Mouse (Mus musculus): ENCODE results near the gene Med12. TPM values are rescaled to one million over a fixed set of nuclear protein-coding genes. Genes with fewer than 3 reads are reported as not detected.
"Not testable (repeated sequence)": the region's sequence is repeated elsewhere in the genome, so short reads cannot be mapped to it uniquely, and the experiment has no call there.

Med12 gene
- total RNA-seq, 2 experiments from 2014 or later: 19.8 to 23.2 TPM

GRCm38 (mm10) chrX:101299055-101299454, 25.2 kb downstream of the Med12 start, which contains the start of gene Nlgn3:
Gene Nlgn3 (plus strand): TSS chrX:101299168.
- intact Hi-C loops (cut with DNase I): no loop called here
- no peak for DNase-seq

- no peak for DNase-seq
- intact Hi-C loops (cut with DNase I): no loop called here
Measured at GRCm38 (mm10) chrX:101299473-101300426, 25.9 kb downstream of the Med12 start.

GRCm38 (mm10) chrX:101300427-101301030, 26.7 kb downstream of the Med12 start:
- intact Hi-C loops (cut with DNase I): no loop called here
- no peak for DNase-seq

GRCm38 (mm10) chrX:101301654-101302053, 27.8 kb downstream of the Med12 start:
- no peak for DNase-seq
- intact Hi-C loops (cut with DNase I): no loop called here

- DNase-seq: no peak
- intact Hi-C loops (cut with DNase I): no loop called here
Measured at GRCm38 (mm10) chrX:101304646-101305045, 30.8 kb downstream of the Med12 start.

GRCm38 (mm10) chrX:101309299-101309698, 35.5 kb downstream of the Med12 start:
- intact Hi-C loops (cut with DNase I): no loop called here
- DNase-seq: no peak

GRCm38 (mm10) chrX:101313625-101314359, 40.0 kb downstream of the Med12 start:
- no peak for DNase-seq
- intact Hi-C loops (cut with DNase I): no loop called here

GRCm38 (mm10) chrX:101319775-101320174, 45.9 kb downstream of the Med12 start:
- intact Hi-C loops (cut with DNase I): no loop called here
- no peak for DNase-seq

GRCm38 (mm10) chrX:101325989-101326899, 52.4 kb downstream of the Med12 start:
- intact Hi-C loops (cut with DNase I): no loop called here
- DNase-seq: no peak

GRCm38 (mm10) chrX:101329372-101330028, 55.7 kb downstream of the Med12 start:
- peak; percentile 69 to 70 for DNase-seq
- intact Hi-C loops (cut with DNase I): loop anchor here (1.0 to 5.0 kb wide), 2 partner anchors 107 to 197 kb away; partner anchors contain the start of gene Snx12

- DNase-seq: no peak
- intact Hi-C loops (cut with DNase I): loop anchor here (2.0 to 5.0 kb wide), 2 partner anchors 87 to 110 kb away; partner anchors contain the start of gene Snx12
Measured at GRCm38 (mm10) chrX:101332031-101332374, 58.2 kb downstream of the Med12 start.

GRCm38 (mm10) chrX:101332375-101333211, 58.8 kb downstream of the Med12 start:
- intact Hi-C loops (cut with DNase I): loop anchor here (2.0 to 5.0 kb wide), 2 partner anchors 86 to 110 kb away; partner anchors contain the start of gene Snx12
- peak; percentile 73 to 80 for DNase-seq

GRCm38 (mm10) chrX:101334606-101335005, 60.8 kb downstream of the Med12 start:
- DNase-seq: peak in 1 of 2 experiments; percentile 20
- intact Hi-C loops (cut with DNase I): loop anchor here (5.0 kb wide), 1 partner anchor 112 kb away; the partner anchor contains the start of gene Snx12

- DNase-seq: no peak
- intact Hi-C loops (cut with DNase I): no loop called here
Measured at GRCm38 (mm10) chrX:101338666-101339065, 64.8 kb downstream of the Med12 start.

- DNase-seq; intact Hi-C loops (cut with DNase I): not testable (repeated sequence)
Measured at GRCm38 (mm10) chrX:101342837-101343236, 69.0 kb downstream of the Med12 start.

- intact Hi-C loops (cut with DNase I): no loop called here
- no peak for DNase-seq
Measured at GRCm38 (mm10) chrX:101345456-101345855, 71.6 kb downstream of the Med12 start.

- no peak for DNase-seq
- intact Hi-C loops (cut with DNase I): no loop called here
Measured at GRCm38 (mm10) chrX:101346475-101346874, 72.6 kb downstream of the Med12 start.
